Mouse (Mus musculus) CH12.LX (cell line): ENCODE measurements around the gene Casz1. TPM values are rescaled to one million over a fixed set of nuclear protein-coding genes. Genes with fewer than 3 reads are reported as not detected.

Experiments used
- DNase-seq: peaks from one replicate; pipeline ENCODE4 v3.0.0-alpha.2; 2013; ENCODE audit errors: extremely low read depth
- H3K27ac ChIP-seq: 2 replicates; pipeline ENCODE4 v1.5.1; 2012; ENCODE audit warnings: low read depth, mild to moderate bottlenecking, control low read depth, moderate library complexity; ENCODE audit not compliant: insufficient read depth
- H3K27me3 ChIP-seq: replicated peaks from 2 replicates; pipeline ENCODE3; 2012; ENCODE audit warnings: inconsistent platforms
- H3K36me3 ChIP-seq, 2 experiments: replicated peaks in 1 of 2; 2 replicates each; pipeline versions ENCODE3 to v1.6.1; 2012; ENCODE audit warnings: inconsistent platforms in 1 of 2, low read length in 1 of 2, mild to moderate bottlenecking in 1 of 2, mixed read lengths in 1 of 2, moderate library complexity in 1 of 2; ENCODE audit not compliant: control insufficient read depth in 1 of 2, insufficient read depth in 1 of 2
- H3K4me1 ChIP-seq, 2 experiments: 2 replicates each; pipeline ENCODE4 v1.6.1; 2012; ENCODE audit warnings: inconsistent platforms in 1 of 2, moderate library complexity in 1 of 2; ENCODE audit not compliant: insufficient read depth in 2 of 2, control insufficient read depth in 1 of 2
- H3K4me2 ChIP-seq: 2 replicates; pipeline ENCODE4 v1.6.1; 2012; ENCODE audit warnings: low read depth, mild to moderate bottlenecking, control low read depth; ENCODE audit not compliant: poor library complexity, insufficient read depth, severe bottlenecking
- H3K4me3 ChIP-seq, 3 experiments: fragments of 150-350 bp in 1 of 3; sonication (generic) in 1 of 3; replicated peaks in 1 of 3; 2 replicates each; pipeline versions ENCODE3 to v1.5.1; 2011 to 2012; ENCODE audit warnings: low read depth in 2 of 3, low read length in 2 of 3, mild to moderate bottlenecking in 2 of 3, moderate library complexity in 2 of 3, control low read depth in 1 of 3, improper control_type of control experiment in 1 of 3, inconsistent platforms in 1 of 3, mixed read lengths in 1 of 3; ENCODE audit not compliant: poor library complexity in 1 of 3
- H3K79me2 ChIP-seq: replicated peaks from 2 replicates; pipeline ENCODE4 v1.6.1; 2012; ENCODE audit warnings: mild to moderate bottlenecking, moderate library complexity; ENCODE audit not compliant: control insufficient read depth, poor library complexity, insufficient read depth, severe bottlenecking; ENCODE audit errors: extremely low read depth
- H3K9ac ChIP-seq: 2 replicates; pipeline ENCODE4 v1.6.1; 2012; ENCODE audit warnings: low read depth, mild to moderate bottlenecking, control low read depth, moderate library complexity; ENCODE audit not compliant: insufficient read depth
- H3K9me3 ChIP-seq: replicated peaks from 2 replicates; pipeline ENCODE3; 2012; ENCODE audit warnings: low read length, inconsistent platforms, mixed read lengths
- BHLHE40 ChIP-seq: IDR thresholded peaks from 2 replicates; pipeline ENCODE4 v1.6.1; 2011; ENCODE audit warnings: mild to moderate bottlenecking, low read depth, low read length, improper control_type of control experiment
- CHD1 ChIP-seq: IDR thresholded peaks from 2 replicates; pipeline ENCODE4 v1.6.1; 2012; ENCODE audit warnings: low read depth, low read length, improper control_type of control experiment, inconsistent platforms
- CHD2 ChIP-seq: IDR thresholded peaks from 2 replicates; pipeline ENCODE4 v1.6.1; 2011; ENCODE audit warnings: low read length, improper control_type of control experiment
- CTCF ChIP-seq, 2 experiments: IDR thresholded peaks in 1 of 2; conservative IDR thresholded peaks in 1 of 2; 2 replicates each; pipeline ENCODE4 v1.5.1; 2011 to 2012; ENCODE audit warnings: low read depth in 2 of 2, low read length in 2 of 2, improper control_type of control experiment in 1 of 2, inconsistent platforms in 1 of 2, mild to moderate bottlenecking in 1 of 2, moderate library complexity in 1 of 2
- E2F4 ChIP-seq: IDR thresholded peaks from 2 replicates; pipeline ENCODE4 v1.6.1; 2011; ENCODE audit warnings: low read depth, low read length, improper control_type of control experiment; ENCODE audit not compliant: insufficient replicate concordance
- EP300 ChIP-seq: IDR thresholded peaks from 2 replicates; pipeline ENCODE4 v1.6.1; 2011; ENCODE audit warnings: low read length, improper control_type of control experiment
- ETS1 ChIP-seq: conservative IDR thresholded peaks from 2 replicates; pipeline ENCODE4 v1.6.1; 2012; ENCODE audit warnings: low read depth, mild to moderate bottlenecking, inconsistent platforms, low read length, improper control_type of control experiment, moderate library complexity
- IRF4 ChIP-seq: IDR thresholded peaks from 2 replicates; pipeline ENCODE4 v1.6.1; 2014; ENCODE audit warnings: low read depth, mild to moderate bottlenecking, inconsistent platforms, low read length, improper control_type of control experiment
- JUN ChIP-seq: IDR thresholded peaks from 2 replicates; pipeline ENCODE4 v1.6.1; 2011; ENCODE audit warnings: low read depth, mild to moderate bottlenecking, low read length, improper control_type of control experiment, moderate library complexity; ENCODE audit not compliant: insufficient read depth
- JUND ChIP-seq: conservative IDR thresholded peaks from 2 replicates; pipeline ENCODE4 v1.6.1; 2011; ENCODE audit warnings: low read depth, low read length, improper control_type of control experiment
- KAT2A ChIP-seq: IDR thresholded peaks from 2 replicates; pipeline ENCODE4 v1.6.1; 2012; ENCODE audit warnings: low read length, improper control_type of control experiment, inconsistent platforms; ENCODE audit not compliant: insufficient replicate concordance
- MAX ChIP-seq: IDR thresholded peaks from 2 replicates; pipeline ENCODE4 v1.6.1; 2011; ENCODE audit warnings: low read length, improper control_type of control experiment
- MAZ ChIP-seq: IDR thresholded peaks from 2 replicates; pipeline ENCODE4 v1.6.1; 2012; ENCODE audit warnings: low read depth, mild to moderate bottlenecking, inconsistent platforms, low read length, improper control_type of control experiment, moderate library complexity
- MXI1 ChIP-seq: IDR thresholded peaks from 2 replicates; pipeline ENCODE4 v1.6.1; 2011; ENCODE audit warnings: mild to moderate bottlenecking, low read depth, low read length, improper control_type of control experiment
- MYC ChIP-seq: IDR thresholded peaks from 2 replicates; pipeline ENCODE4 v1.6.1; 2011; ENCODE audit warnings: low read depth, mild to moderate bottlenecking, improper control_type of control experiment, low read length
- NRF1 ChIP-seq: IDR thresholded peaks from 2 replicates; pipeline ENCODE4 v1.6.1; 2014; ENCODE audit warnings: low read depth, mild to moderate bottlenecking, inconsistent platforms, low read length, improper control_type of control experiment, moderate library complexity
- POLR2A ChIP-seq: IDR thresholded peaks from 2 replicates; pipeline ENCODE4 v1.6.1; 2011; ENCODE audit warnings: low read depth, mild to moderate bottlenecking, improper control_type of control experiment, low read length
- RCOR1 ChIP-seq: conservative IDR thresholded peaks from 2 replicates; pipeline ENCODE4 v1.6.1; 2012; ENCODE audit warnings: low read depth, mild to moderate bottlenecking, inconsistent platforms, low read length, improper control_type of control experiment
- TCF12 ChIP-seq: IDR thresholded peaks from 2 replicates; pipeline ENCODE4 v1.6.1; 2014; ENCODE audit warnings: low read depth, mild to moderate bottlenecking, inconsistent platforms, low read length, improper control_type of control experiment
- UBTF ChIP-seq: IDR thresholded peaks from 2 replicates; pipeline ENCODE4 v1.6.1; 2012; ENCODE audit warnings: low read depth, mild to moderate bottlenecking, inconsistent platforms, low read length, improper control_type of control experiment, moderate library complexity
- ZKSCAN1 ChIP-seq: IDR thresholded peaks from 2 replicates; pipeline ENCODE4 v1.6.1; 2012; ENCODE audit warnings: low read depth, inconsistent platforms, low read length, improper control_type of control experiment, borderline replicate concordance
- ZMIZ1 ChIP-seq: IDR thresholded peaks from 2 replicates; pipeline ENCODE4 v1.6.1; 2012; ENCODE audit warnings: low read depth, mild to moderate bottlenecking, inconsistent platforms, low read length, improper control_type of control experiment
- dilution Hi-C: fragments of 300-500 bp; cut with MboI; formaldehyde crosslinking; loops from 2 replicates; pipeline ENCODE4 v1.14.3; 2020; ENCODE audit warnings: low sequenced_read_pairs; ENCODE audit not compliant: extremely low pct_unique_long_range_greater_than_20kb, extremely low pct_ligation_motif_present
- in situ Hi-C: fragments of 300-500 bp; cut with MboI; formaldehyde crosslinking; loops from 3 replicates; pipeline ENCODE4 v1.14.3; 2019; ENCODE audit warnings: low sequenced_read_pairs, low pct_ligation_motif_present, low pct_unique_long_range_greater_than_20kb, mixed read lengths
- polyA plus RNA-seq: library from polyadenylated mRNA; unstranded; fragments of >175 nt; gene quantifications from 2 replicates; pipeline ENCODE4 v1.2.1, GENCODE M21; 2012; ENCODE audit warnings: low read depth; ENCODE audit not compliant: insufficient read length
- total RNA-seq, 2 experiments: library from RNA; depleted of rRNA; stranded (reverse); fragments of 300-350 nt in 1 of 2; fragments of >200 nt in 1 of 2; gene quantifications; 2 replicates each; pipeline ENCODE4 v1.2.3; 2012 to 2014

Gene Casz1
- total and polyA plus RNA-seq, 3 experiments: 0.12 to 0.36 (median 0.17) TPM

DNA sequence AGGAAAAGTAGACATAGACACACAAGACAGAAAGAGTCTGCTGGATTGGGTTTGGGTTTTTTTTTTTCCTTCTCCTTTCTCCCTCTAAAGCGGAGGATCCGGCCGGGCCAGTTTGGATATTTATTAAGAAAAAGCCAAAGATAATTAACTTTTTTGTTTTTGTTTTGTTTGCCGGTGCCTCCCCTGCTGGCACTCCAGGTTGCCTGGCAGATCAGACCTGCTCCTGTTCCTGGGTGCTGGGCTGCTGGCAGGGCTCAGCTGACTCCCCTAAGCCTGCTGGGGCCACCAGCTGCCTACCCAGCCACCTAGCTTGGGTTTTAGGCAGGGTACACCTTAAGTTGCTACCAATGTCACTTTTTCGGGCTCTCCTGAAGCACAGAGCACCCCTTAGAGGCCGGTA, 91.9 kb downstream of the Casz1 start:
- in situ Hi-C loops (no loop called here), dilution Hi-C loops (no loop called here)

DNA sequence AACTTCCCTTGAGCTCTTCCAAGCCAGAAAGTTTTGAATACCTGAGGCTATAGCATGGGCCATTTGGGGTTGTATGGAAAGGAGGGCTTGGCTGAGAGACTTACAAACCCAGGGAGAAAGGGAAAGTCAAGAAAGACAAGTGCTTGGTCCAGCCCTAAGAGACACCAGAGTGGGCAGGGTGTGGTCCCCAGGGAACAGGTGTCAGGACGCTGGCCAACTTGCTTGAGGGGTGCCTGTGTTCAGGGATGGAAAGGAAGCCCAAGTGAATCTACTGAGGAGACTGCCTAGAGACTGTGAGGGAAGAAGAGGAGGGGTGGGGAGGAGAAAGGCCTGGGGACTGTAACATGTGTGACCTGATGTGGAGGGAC, 95.7 kb downstream of the Casz1 start:
- Histone ChIP-seq H3K36me3 (no peaks in the 10 kb centered on the region), H3K4me2 (no peak overlapping the region), H3K4me3 (no peak overlapping the region), H3K9ac (no peak overlapping the region), H3K27me3 (peaks cover 92% of the 10 kb centered on the region), H3K4me1 (peaks cover 6 to 15% of the 10 kb centered on the region in 2 experiments), H3K27ac (no peak overlapping the region), H3K9me3 (peaks cover 6% of the 10 kb centered on the region), H3K79me2 (no peaks in the 10 kb centered on the region)
- dilution Hi-C loops: no loop called here
- TF ChIP-seq BHLHE40 (no peak), MXI1 (no peak), ZMIZ1 (no peak), TCF12 (no peak), JUN (no peak), RCOR1 (no peak), E2F4 (no peak), ZKSCAN1 (no peak), MYC (no peak), CTCF (conservative IDR thresholded peaks at IDR 0.05 in 1 of 2, IDR thresholded peaks at IDR 0.05 in 1 of 2; ENCODE audit: low read depth in 2 of 2, low read length in 2 of 2) (no peak), KAT2A (no peak), MAZ (no peak), JUND (no peak), NRF1 (no peak)
- DNase-seq: no peak
- in situ Hi-C loops: no loop called here

More for the DNA sequence above, 91.9 kb downstream of the Casz1 start:
- Histone ChIP-seq H3K79me2 (no peaks in the 10 kb centered on the region), H3K27me3 (peaks cover 90% of the 10 kb centered on the region), H3K9ac (no peak overlapping the region), H3K4me1 (no peaks in the 10 kb centered on the region), H3K9me3 (peaks cover 6% of the 10 kb centered on the region), H3K27ac (no peak overlapping the region), H3K36me3 (no peaks in the 10 kb centered on the region), H3K4me2 (no peak overlapping the region), H3K4me3 (no peak overlapping the region)
- no peak for DNase-seq
- TF ChIP-seq UBTF: no peak
- no peak for TF ChIP-seq CHD1
- no peak for TF ChIP-seq MAZ
- no peak for TF ChIP-seq POLR2A
- TF ChIP-seq BHLHE40: no peak
- no peak for TF ChIP-seq ZMIZ1
- no peak for TF ChIP-seq IRF4
- TF ChIP-seq MAX: no peak
- TF ChIP-seq EP300: no peak
- no peak for TF ChIP-seq JUND
- TF ChIP-seq JUN: no peak
- TF ChIP-seq CHD2: no peak
- TF ChIP-seq ETS1: no peak
